Comparison of ENCODE assay signal across 9 mouse cellular contexts in the genomic region with DNA sequence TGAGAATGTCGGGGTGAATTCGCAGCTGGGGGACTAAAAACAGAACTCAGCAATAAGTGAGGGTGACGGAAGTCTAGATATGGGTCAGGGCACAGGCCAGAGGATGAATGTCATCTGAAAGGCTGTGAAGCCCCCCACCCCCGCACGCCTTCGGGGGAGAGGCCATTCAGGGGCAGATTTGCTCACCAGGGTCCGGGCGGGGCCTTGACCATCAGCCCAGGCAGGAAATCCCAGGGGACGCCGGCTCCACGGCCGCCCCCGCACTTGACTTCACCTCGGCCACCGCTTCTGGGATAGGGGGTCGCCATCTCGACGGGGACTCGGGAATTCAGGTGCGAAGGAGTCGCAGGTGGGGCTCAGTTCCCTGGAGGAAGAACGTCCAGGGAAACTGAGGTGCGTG. TPM values are rescaled to one million over a fixed set of nuclear protein-coding genes. Genes with fewer than 3 reads are reported as not detected.
DNase-seq lines count a peak whose midpoint lies in the region; ATAC-seq and TF ChIP-seq lines count a peak whose summit lies in the region.
"Had no signal": no experiment of that assay in that cellular context is flagged by ENCODE, and none has a peak within 500 bp of the region (broad histone marks: within the 10 kb centered on the region; RNA-seq: fewer than 3 reads in every experiment).

No protein-coding gene starts in this region.

- H3K4me3 ChIP-seq in liver, embryonic 12.5 days = no peak overlapping the region
- peak overlapping the region; percentile 37 for H3K4me3 ChIP-seq in forebrain, embryonic 15.5 days
- H3K4me3 ChIP-seq in limb, embryonic 12.5 days (replicated peaks) = peak overlapping the region; percentile 37; the same call in 1 of the 2 replicates
- peak overlapping the region; percentile 14; the same call in 1 of the 2 replicates for H3K4me3 ChIP-seq in olfactory bulb, adult 2 months (ENCODE audit: insufficient read depth, low read depth, low read length)

- 0 out of 2 replicates have a peak, but pooled peaks have one; percentile 14 for TF ChIP-seq POLR2A in olfactory bulb, adult 2 months (IDR thresholded peaks at IDR 0.05; ENCODE audit: insufficient read depth, low read depth, low read length)

- H3K9me3 ChIP-seq in liver, embryonic 12.5 days (replicated peaks) = no peaks in the 10 kb centered on the region
- H3K9me3 ChIP-seq in forebrain, embryonic 15.5 days = no peaks in the 10 kb centered on the region
- 0 out of 2 replicates have a peak, but pooled peaks cover 8% of the 10 kb centered on the region for H3K9me3 ChIP-seq in limb, embryonic 12.5 days

- ATAC-seq in liver, embryonic 12.5 days = no peak
- no peak for ATAC-seq in forebrain, embryonic 15.5 days (replicated peaks)
- ATAC-seq in limb, embryonic 12.5 days (ENCODE audit: insufficient number of reproducible peaks, insufficient read depth, low FRiP score, low TSS enrichment, low read depth) = no peak

- H3K27ac ChIP-seq in liver, embryonic 12.5 days = no peak overlapping the region
- no peak overlapping the region for H3K27ac ChIP-seq in forebrain, embryonic 15.5 days (replicated peaks)
- H3K27ac ChIP-seq in limb, embryonic 12.5 days = no peak overlapping the region
- H3K27ac ChIP-seq in olfactory bulb, adult 2 months (ENCODE audit: insufficient read depth, low read depth, low read length) = no peak overlapping the region

- TF ChIP-seq CTCF in olfactory bulb, adult 2 months (IDR thresholded peaks at IDR 0.05; ENCODE audit: insufficient read depth, low read depth, low read length) = no peak

- H3K4me1 ChIP-seq in liver, embryonic 12.5 days = peaks cover 23% of the 10 kb centered on the region
- peaks cover 29% of the 10 kb centered on the region for H3K4me1 ChIP-seq in forebrain, embryonic 15.5 days
- peaks cover 25% of the 10 kb centered on the region for H3K4me1 ChIP-seq in limb, embryonic 12.5 days (replicated peaks)
- peaks cover 21% of the 10 kb centered on the region for H3K4me1 ChIP-seq in olfactory bulb, adult 2 months (ENCODE audit: control insufficient read depth, insufficient read depth, low read length)

- H3K4me2 ChIP-seq in liver, embryonic 12.5 days = peak overlapping the region; percentile 55; the same call in 1 of the 2 replicates
- H3K4me2 ChIP-seq in forebrain, embryonic 15.5 days (replicated peaks) = peak overlapping the region; percentile 45
- peak overlapping the region; percentile 54 for H3K4me2 ChIP-seq in limb, embryonic 12.5 days

- no peaks in the 10 kb centered on the region for H3K36me3 ChIP-seq in liver, embryonic 12.5 days
- no peaks in the 10 kb centered on the region for H3K36me3 ChIP-seq in forebrain, embryonic 15.5 days
- H3K36me3 ChIP-seq in limb, embryonic 12.5 days = no peaks in the 10 kb centered on the region

- no peak overlapping the region for H3K9ac ChIP-seq in liver, embryonic 12.5 days
- H3K9ac ChIP-seq in forebrain, embryonic 15.5 days (replicated peaks) = 0 out of 2 replicates have a peak overlapping the region, but pooled peaks have one; percentile 18
- H3K9ac ChIP-seq in limb, embryonic 12.5 days (replicated peaks) = no peak overlapping the region

- WGBS in liver, embryonic 12.5 days (ENCODE audit: insufficient replicate concordance) = 2% methylated on average over 22 of the region's 23 CpGs
- WGBS in forebrain, embryonic 15.5 days = 3% methylated on average over 23 of the region's 23 CpGs
- WGBS in limb, embryonic 12.5 days = 4% methylated on average over 23 of the region's 23 CpGs
- WGBS in olfactory bulb, adult 2 months = 4% methylated on average over 23 of the region's 23 CpGs

- DNase-seq in liver = no peak
- no peak for DNase-seq in gastrocnemius, adult 18-20 months (ENCODE audit: low spot score)
- no peak for DNase-seq in adrenal gland, postnatal 10 days
- DNase-seq: kidney, adult 9 months had no signal

- peaks cover 92% of the 10 kb centered on the region for H3K27me3 ChIP-seq in liver, embryonic 12.5 days (replicated peaks)
- peaks cover 56% of the 10 kb centered on the region for H3K27me3 ChIP-seq in forebrain, embryonic 15.5 days
- peaks cover 83% of the 10 kb centered on the region for H3K27me3 ChIP-seq in limb, embryonic 12.5 days

RNA-seq across cellular contexts. Expression of a gene that starts 2.2 kb away (rescaled TPM):
- 0.33 and 0.36 TPM in 2 replicates for polyA plus RNA-seq in liver, embryonic 12.5 days (2016; fragmentation: Nextera tagmentation; extraction: Ambion mirVana)
- polyA plus RNA-seq in forebrain, embryonic 15.5 days (2015; fragmentation: Nextera tagmentation; extraction: Ambion mirVana) = 5.1 and 6.7 TPM in 2 replicates
- 0.42 and 0.44 TPM in 2 replicates for polyA plus RNA-seq in limb, embryonic 12.5 days (2016; fragmentation: Nextera tagmentation; extraction: Ambion mirVana)
- not detected in 2 replicates for polyA plus RNA-seq in olfactory bulb, adult 2 months (2012; ENCODE audit: insufficient read depth, insufficient read length, low replicate concordance, missing spikeins)
- not detected for total RNA-seq in gastrocnemius, adult 18-20 months (2021)
- total RNA-seq in adrenal gland, postnatal 10 days (2021) = not detected
- total RNA-seq: liver, adult 2 months had no signal
- polyA plus RNA-seq: liver, adult 2 months had no signal

RNA-seq across cellular contexts. Expression of a gene that starts 22.7 kb away (rescaled TPM):
- 43.9 and 48.0 TPM in 2 replicates for polyA plus RNA-seq in liver, embryonic 12.5 days (2016; fragmentation: Nextera tagmentation; extraction: Ambion mirVana)
- 63.5 and 70.2 TPM in 2 replicates for polyA plus RNA-seq in forebrain, embryonic 15.5 days (2015; fragmentation: Nextera tagmentation; extraction: Ambion mirVana)
- 59.7 and 62.0 TPM in 2 replicates for polyA plus RNA-seq in limb, embryonic 12.5 days (2016; fragmentation: Nextera tagmentation; extraction: Ambion mirVana)
- polyA plus RNA-seq in olfactory bulb, adult 2 months (2012; ENCODE audit: insufficient read depth, insufficient read length, low replicate concordance, missing spikeins) = not detected in 2 replicates
- 10 to 100 TPM; 52.0 to 53.2 TPM for total RNA-seq in gastrocnemius, adult 18-20 months (2021)
- total RNA-seq in adrenal gland, postnatal 10 days (2021) = 10 to 100 TPM; 43.9 to 46.8 TPM

Comparison
In these comparisons a context has a peak if more than half of its experiments do, and no peak if none do; other contexts are left out.
1. RNA of a gene that starts 22.7 kb away (polyA plus RNA-seq): 63.5 to 70.2 TPM in forebrain, embryonic 15.5 days, 59.7 to 62.0 TPM in limb, embryonic 12.5 days and 43.9 to 48.0 TPM in liver, embryonic 12.5 days; not detected in olfactory bulb, adult 2 months; every median in the first group is over 10 times any median in the second.
2. Peak in every context shown above with its lines, with median percentiles within 50 percentile points of each other: H3K4me2 ChIP-seq.